Mouse (Mus musculus) E14TG2a.4 (cell line): ENCODE data around the gene Snx11.

Experiments used
- CTCF ChIP-seq: conservative IDR thresholded peaks from 2 replicates; pipeline ENCODE4 v1.5.1; 2014; ENCODE audit warnings: low read length
- NANOG ChIP-seq: IDR thresholded peaks from 2 replicates; pipeline ENCODE4 v1.6.1; 2014; ENCODE audit warnings: borderline replicate concordance, low read length, mixed read lengths
- POU5F1 ChIP-seq: IDR thresholded peaks from 2 replicates; pipeline ENCODE4 v1.6.1; 2014; ENCODE audit warnings: low read length, borderline replicate concordance

GRCm38 (mm10) chr11:96740796-96741195, 36.6 kb downstream of the Snx11 start:
- TF ChIP-seq CTCF (no peak), NANOG (no peak), POU5F1 (no peak)
